Mouse (Mus musculus): ENCODE measurements at regions not wholly inside any gene's neighbourhood (a gene's known extent, or its start where the extent isn't known, plus 50 kb on each side); places are given as distances from the start of the nearest gene placed in this dataset.

DNA sequence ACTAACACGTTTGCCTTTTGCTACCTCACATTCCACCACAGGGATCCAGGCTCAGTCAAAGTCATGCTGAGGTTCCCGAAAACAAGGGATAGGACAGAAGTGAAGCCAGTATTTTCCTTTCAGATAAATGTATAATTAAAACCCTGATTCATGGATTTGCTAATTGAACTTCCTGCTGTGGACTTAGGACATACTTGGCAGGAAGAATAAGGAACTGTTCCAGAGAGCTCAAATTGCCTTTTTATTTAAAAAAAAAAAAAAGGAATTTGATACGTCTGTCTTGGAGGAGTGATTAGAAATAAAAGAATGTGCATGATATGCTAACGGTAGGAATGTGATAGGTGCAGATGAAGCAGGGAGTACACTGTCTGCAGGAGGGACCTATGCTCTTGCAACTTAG is 181.7 kb downstream of the Rps29 start:
- no peaks in the 10 kb centered on the region for H3K36me3 ChIP-seq (ENCODE audit: control insufficient read depth, insufficient read depth, low read length)
- H3K27ac ChIP-seq (ENCODE audit: low read length), result no peak overlapping the region
- no peak overlapping the region for H3K4me2 ChIP-seq (replicated peaks; ENCODE audit: low read depth, low read length)
- H3K9ac ChIP-seq (replicated peaks; ENCODE audit: low read depth, low read length), result no peak overlapping the region
- H3K4me3 ChIP-seq (ENCODE audit: low read depth, low read length), result no peak overlapping the region
- H3K4me1 ChIP-seq (ENCODE audit: control insufficient read depth, insufficient read depth, low read length), result no peaks in the 10 kb centered on the region
- 67% methylated on average over 4 of the region's 4 CpGs for WGBS
- H3K27me3 ChIP-seq (ENCODE audit: control insufficient read depth, insufficient read depth, low read length), result no peaks in the 10 kb centered on the region
- no peaks in the 10 kb centered on the region for H3K9me3 ChIP-seq (ENCODE audit: control insufficient read depth, low read depth, low read length)
- ATAC-seq (ENCODE audit: insufficient number of reproducible peaks, insufficient read depth, low FRiP score, low read depth), result no peak

GRCm38 (mm10) chr12:68947240-68947639 is 211.7 kb downstream of the Rps29 start:
- H3K4me1 ChIP-seq (ENCODE audit: control insufficient read depth, insufficient read depth, low read length), result no peaks in the 10 kb centered on the region
- H3K9ac ChIP-seq (replicated peaks; ENCODE audit: low read depth, low read length), result no peak overlapping the region
- H3K4me3 ChIP-seq (ENCODE audit: low read depth, low read length), result no peak overlapping the region
- no peak overlapping the region for H3K4me2 ChIP-seq (replicated peaks; ENCODE audit: low read depth, low read length)
- H3K36me3 ChIP-seq (ENCODE audit: control insufficient read depth, insufficient read depth, low read length), result no peaks in the 10 kb centered on the region
- no peaks in the 10 kb centered on the region for H3K27me3 ChIP-seq (ENCODE audit: control insufficient read depth, insufficient read depth, low read length)
- WGBS, result 46% methylated on average over 2 of the region's 2 CpGs
- H3K27ac ChIP-seq (ENCODE audit: low read length), result no peak overlapping the region
- no peaks in the 10 kb centered on the region for H3K9me3 ChIP-seq (ENCODE audit: control insufficient read depth, low read depth, low read length)
- ATAC-seq (ENCODE audit: insufficient number of reproducible peaks, insufficient read depth, low FRiP score, low read depth), result no peak

GRCm38 (mm10) chr12:68910590-68910989 is 248.4 kb downstream of the Rps29 start:
- H3K9ac ChIP-seq (replicated peaks; ENCODE audit: low read depth, low read length), result no peak overlapping the region
- no peaks in the 10 kb centered on the region for H3K36me3 ChIP-seq (ENCODE audit: control insufficient read depth, insufficient read depth, low read length)
- no peak overlapping the region for H3K4me3 ChIP-seq (ENCODE audit: low read depth, low read length)
- 26% methylated on average over 6 of the region's 6 CpGs for WGBS
- no peaks in the 10 kb centered on the region for H3K4me1 ChIP-seq (ENCODE audit: control insufficient read depth, insufficient read depth, low read length)
- H3K27ac ChIP-seq (ENCODE audit: low read length), result no peak overlapping the region
- H3K9me3 ChIP-seq (ENCODE audit: control insufficient read depth, low read depth, low read length), result no peaks in the 10 kb centered on the region
- no peaks in the 10 kb centered on the region for H3K27me3 ChIP-seq (ENCODE audit: control insufficient read depth, insufficient read depth, low read length)
- H3K4me2 ChIP-seq (replicated peaks; ENCODE audit: low read depth, low read length), result no peak overlapping the region
- ATAC-seq (ENCODE audit: insufficient number of reproducible peaks, insufficient read depth, low FRiP score, low read depth), result no peak

- 57% methylated on average over 1 of the region's 1 CpGs for WGBS
- peak; percentile 80; the same call in 1 of the 2 replicates for ATAC-seq (ENCODE audit: insufficient number of reproducible peaks, insufficient read depth, low FRiP score, low read depth)
- no peak overlapping the region for H3K27ac ChIP-seq (ENCODE audit: low read length)
These were observed 254.2 kb downstream of the Rps29 start for GRCm38 (mm10) chr12:68904770-68905169.

GRCm38 (mm10) chr12:68889141-68889540 is 269.8 kb downstream of the Rps29 start:
- Histone ChIP-seq H3K4me1 (ENCODE audit: control insufficient read depth, insufficient read depth, low read length) (no peaks in the 10 kb centered on the region), H3K36me3 (ENCODE audit: control insufficient read depth, insufficient read depth, low read length) (no peaks in the 10 kb centered on the region), H3K27ac (ENCODE audit: low read length) (no peak overlapping the region), H3K27me3 (ENCODE audit: control insufficient read depth, insufficient read depth, low read length) (no peaks in the 10 kb centered on the region), H3K9me3 (ENCODE audit: control insufficient read depth, low read depth, low read length) (no peaks in the 10 kb centered on the region), H3K9ac (replicated peaks; ENCODE audit: low read depth, low read length) (no peak overlapping the region), H3K4me2 (replicated peaks; ENCODE audit: low read depth, low read length) (no peak overlapping the region), H3K4me3 (ENCODE audit: low read depth, low read length) (no peak overlapping the region)
- ATAC-seq (ENCODE audit: insufficient number of reproducible peaks, insufficient read depth, low FRiP score, low read depth), result no peak
- WGBS, result 65% methylated on average over 3 of the region's 3 CpGs

More at GRCm38 (mm10) chr12:68904770-68905169, 254.2 kb downstream of the Rps29 start:
- Histone ChIP-seq H3K4me3 (ENCODE audit: low read depth, low read length) (no peak overlapping the region), H3K9ac (replicated peaks; ENCODE audit: low read depth, low read length) (no peak overlapping the region), H3K9me3 (ENCODE audit: control insufficient read depth, low read depth, low read length) (no peaks in the 10 kb centered on the region), H3K36me3 (ENCODE audit: control insufficient read depth, insufficient read depth, low read length) (no peaks in the 10 kb centered on the region), H3K4me1 (ENCODE audit: control insufficient read depth, insufficient read depth, low read length) (no peaks in the 10 kb centered on the region), H3K27me3 (ENCODE audit: control insufficient read depth, insufficient read depth, low read length) (no peaks in the 10 kb centered on the region), H3K4me2 (replicated peaks; ENCODE audit: low read depth, low read length) (no peak overlapping the region)

DNA sequence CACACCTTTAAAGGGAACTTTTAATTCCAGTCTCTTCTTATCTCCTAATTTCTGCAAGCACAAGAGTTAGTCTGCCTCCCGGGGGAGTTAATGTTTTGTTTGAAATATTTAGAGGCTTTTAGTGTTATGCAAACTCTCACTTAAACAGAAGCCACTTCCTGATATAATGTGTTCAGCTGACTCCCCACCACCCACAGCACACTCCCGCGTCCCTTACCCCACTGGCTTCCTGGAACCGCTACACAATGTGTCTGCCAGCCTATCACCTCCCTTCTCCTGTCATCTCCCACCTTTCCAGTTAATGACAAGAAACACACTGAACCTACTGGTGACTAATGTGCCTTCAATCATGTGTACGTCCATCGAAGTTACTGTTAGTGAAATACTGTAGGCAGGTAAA is 276.5 kb downstream of the Rps29 start:
- no peak for ATAC-seq (ENCODE audit: insufficient number of reproducible peaks, insufficient read depth, low FRiP score, low read depth)
- H3K27me3 ChIP-seq (ENCODE audit: control insufficient read depth, insufficient read depth, low read length), result no peaks in the 10 kb centered on the region
- H3K36me3 ChIP-seq (ENCODE audit: control insufficient read depth, insufficient read depth, low read length), result no peaks in the 10 kb centered on the region
- no peak overlapping the region for H3K4me2 ChIP-seq (replicated peaks; ENCODE audit: low read depth, low read length)
- WGBS, result 69% methylated on average over 6 of the region's 6 CpGs
- H3K4me1 ChIP-seq (ENCODE audit: control insufficient read depth, insufficient read depth, low read length), result peaks cover 6% of the 10 kb centered on the region; the same call in 1 of the 2 replicates
- H3K4me3 ChIP-seq (ENCODE audit: low read depth, low read length), result no peak overlapping the region
- H3K27ac ChIP-seq (ENCODE audit: low read length), result no peak overlapping the region
- H3K9me3 ChIP-seq (ENCODE audit: control insufficient read depth, low read depth, low read length), result no peaks in the 10 kb centered on the region
- H3K9ac ChIP-seq (replicated peaks; ENCODE audit: low read depth, low read length), result no peak overlapping the region

GRCm38 (mm10) chr12:68879425-68879824 is 279.6 kb downstream of the Rps29 start:
- Histone ChIP-seq H3K27ac (ENCODE audit: low read length) (peak overlapping the region; percentile 39; the same call in 1 of the 2 replicates), H3K4me3 (ENCODE audit: low read depth, low read length) (no peak overlapping the region), H3K36me3 (ENCODE audit: control insufficient read depth, insufficient read depth, low read length) (no peaks in the 10 kb centered on the region), H3K27me3 (ENCODE audit: control insufficient read depth, insufficient read depth, low read length) (no peaks in the 10 kb centered on the region), H3K4me2 (replicated peaks; ENCODE audit: low read depth, low read length) (no peak overlapping the region), H3K9ac (replicated peaks; ENCODE audit: low read depth, low read length) (no peak overlapping the region), H3K9me3 (ENCODE audit: control insufficient read depth, low read depth, low read length) (no peaks in the 10 kb centered on the region), H3K4me1 (ENCODE audit: control insufficient read depth, insufficient read depth, low read length) (peaks cover 6% of the 10 kb centered on the region; the same call in 1 of the 2 replicates)
- ATAC-seq (ENCODE audit: insufficient number of reproducible peaks, insufficient read depth, low FRiP score, low read depth), result peak; percentile 76; the same call in 1 of the 2 replicates

DNA sequence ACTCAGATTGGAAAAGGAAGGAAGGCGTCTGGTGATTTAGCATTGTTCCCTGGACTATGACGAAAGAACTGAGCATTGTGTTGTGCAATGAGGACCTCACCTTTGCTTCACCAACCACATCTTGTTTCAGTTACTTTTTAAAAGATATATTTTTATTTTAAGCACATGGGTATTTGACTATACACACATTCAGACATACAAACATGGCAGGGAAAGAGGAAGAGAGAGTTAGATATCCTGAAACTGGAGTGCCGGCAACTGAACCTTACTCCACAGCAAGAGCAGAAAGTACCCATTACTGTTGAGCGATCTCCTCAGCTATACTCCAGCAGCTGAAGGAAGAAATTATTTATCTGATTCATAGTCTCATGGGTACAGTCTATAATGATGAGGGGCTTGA is 287.7 kb downstream of the Rps29 start:
- Histone ChIP-seq H3K4me1 (ENCODE audit: control insufficient read depth, insufficient read depth, low read length) (no peaks in the 10 kb centered on the region), H3K27ac (ENCODE audit: low read length) (no peak overlapping the region), H3K9ac (replicated peaks; ENCODE audit: low read depth, low read length) (no peak overlapping the region), H3K4me3 (ENCODE audit: low read depth, low read length) (no peak overlapping the region), H3K9me3 (ENCODE audit: control insufficient read depth, low read depth, low read length) (no peaks in the 10 kb centered on the region), H3K4me2 (replicated peaks; ENCODE audit: low read depth, low read length) (no peak overlapping the region), H3K36me3 (ENCODE audit: control insufficient read depth, insufficient read depth, low read length) (no peaks in the 10 kb centered on the region), H3K27me3 (ENCODE audit: control insufficient read depth, insufficient read depth, low read length) (no peaks in the 10 kb centered on the region)
- WGBS, result 91% methylated on average over 4 of the region's 4 CpGs
- ATAC-seq (ENCODE audit: insufficient number of reproducible peaks, insufficient read depth, low FRiP score, low read depth), result no peak

DNA sequence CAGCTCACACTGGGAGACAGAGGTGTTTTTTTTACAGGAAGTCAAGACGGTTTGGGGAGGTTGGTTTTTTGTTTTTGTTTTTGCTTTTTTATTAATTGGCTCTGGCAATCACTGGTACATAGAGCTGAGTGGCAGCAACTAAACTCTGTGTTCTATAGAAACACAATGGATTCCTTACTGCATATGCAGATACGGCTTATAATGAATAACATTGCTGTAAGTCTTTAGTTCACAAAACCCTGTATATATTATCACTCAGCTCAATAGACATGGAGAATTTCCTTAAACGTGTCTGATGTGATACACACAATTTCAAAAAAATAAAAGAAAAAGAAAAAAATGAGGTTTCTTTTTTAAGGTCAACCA is 296.0 kb downstream of the Rps29 start:
- no peak overlapping the region for H3K27ac ChIP-seq (ENCODE audit: low read length)
- no peak overlapping the region for H3K4me2 ChIP-seq (replicated peaks; ENCODE audit: low read depth, low read length)
- H3K9ac ChIP-seq (replicated peaks; ENCODE audit: low read depth, low read length), result no peak overlapping the region
- no peak overlapping the region for H3K4me3 ChIP-seq (ENCODE audit: low read depth, low read length)
- H3K27me3 ChIP-seq (ENCODE audit: control insufficient read depth, insufficient read depth, low read length), result no peaks in the 10 kb centered on the region
- no peaks in the 10 kb centered on the region for H3K4me1 ChIP-seq (ENCODE audit: control insufficient read depth, insufficient read depth, low read length)
- no peaks in the 10 kb centered on the region for H3K9me3 ChIP-seq (ENCODE audit: control insufficient read depth, low read depth, low read length)
- H3K36me3 ChIP-seq (ENCODE audit: control insufficient read depth, insufficient read depth, low read length), result no peaks in the 10 kb centered on the region
- WGBS, result 49% methylated on average over 3 of the region's 3 CpGs
- ATAC-seq (ENCODE audit: insufficient number of reproducible peaks, insufficient read depth, low FRiP score, low read depth), result no peak
